14 mouse cellular contexts compared by ENCODE assay signal in genomic region chr10:76374981-76375380, GRCm38 (mm10).
"Had no signal": no experiment of that assay in that cellular context is flagged by ENCODE, and none has a peak within 500 bp of the region (broad histone marks: within the 10 kb centered on the region; RNA-seq: fewer than 3 reads in every experiment).

No protein-coding gene starts in this region.

- H3K9me3 ChIP-seq: limb, embryonic 10.5 days; liver, embryonic 15.5 days; midbrain, embryonic 13.5 days; neural tube, embryonic 15.5 days had no signal

- H3K4me1 ChIP-seq: limb, embryonic 10.5 days; liver, embryonic 15.5 days; midbrain, embryonic 13.5 days; neural tube, embryonic 15.5 days had no signal

- DNase-seq: kidney, postnatal 10 days; kidney, postnatal 4 days; lung, adult 2 months; lung, postnatal 36 days; right cerebral cortex, adult 18-20 months; right cerebral cortex, postnatal 25 days; thymus, postnatal 4 days had no signal

- H3K27me3 ChIP-seq: liver, embryonic 15.5 days; midbrain, embryonic 13.5 days; neural tube, embryonic 15.5 days had no signal

- H3K27ac ChIP-seq: layer of hippocampus, adult 2 months; left cerebral cortex, adult 2 months; limb, embryonic 10.5 days; liver, embryonic 15.5 days; midbrain, embryonic 13.5 days; neural tube, embryonic 15.5 days had no signal

- H3K4me3 ChIP-seq: layer of hippocampus, adult 2 months; left cerebral cortex, adult 2 months; limb, embryonic 10.5 days; liver, embryonic 15.5 days; midbrain, embryonic 13.5 days; myocyte; neural tube, embryonic 15.5 days had no signal

- H3K9ac ChIP-seq: liver, embryonic 15.5 days; midbrain, embryonic 13.5 days; neural tube, embryonic 15.5 days had no signal
